Mouse (Mus musculus) ES-E14 (cell line): ENCODE measurements at regions not wholly inside any gene's neighbourhood (a gene's known extent, or its start where the extent isn't known, plus 50 kb on each side); places are given as distances from the start of the nearest gene placed in this dataset.

Experiments used
- DNase-seq: peaks from one replicate; pipeline ENCODE4 v3.0.0-alpha.2; 2013; ENCODE audit warnings: low read depth, low spot score
- H3K27ac ChIP-seq: 2 replicates; pipeline ENCODE4 v1.5.1; 2012; ENCODE audit warnings: low read depth, mild to moderate bottlenecking, low read length, moderate library complexity, mixed read lengths; ENCODE audit not compliant: poor library complexity, insufficient read depth, severe bottlenecking
- H3K36me3 ChIP-seq: 2 replicates; pipeline ENCODE4 v1.6.1; 2012; ENCODE audit warnings: mild to moderate bottlenecking, low read length, moderate library complexity, mixed read lengths; ENCODE audit not compliant: control insufficient read depth, poor library complexity, insufficient read depth, severe bottlenecking
- H3K4me1 ChIP-seq, 2 experiments: fragments of 150-350 bp in 1 of 2; sonication (generic) in 1 of 2; 2 replicates each; pipeline ENCODE4 v1.6.1; 2012; ENCODE audit warnings: low read length in 2 of 2, mild to moderate bottlenecking in 1 of 2, mixed read lengths in 1 of 2; ENCODE audit not compliant: control insufficient read depth in 2 of 2, insufficient read depth in 2 of 2, poor library complexity in 1 of 2
- H3K4me3 ChIP-seq, 2 experiments: fragments of 150-350 bp in 1 of 2; sonication (generic) in 1 of 2; 2 replicates each; pipeline ENCODE4 v1.5.1; 2012; ENCODE audit warnings: low read length in 2 of 2, low read depth in 1 of 2, mild to moderate bottlenecking in 1 of 2, mixed read lengths in 1 of 2; ENCODE audit not compliant: insufficient read depth in 1 of 2, poor library complexity in 1 of 2, severe bottlenecking in 1 of 2
- H3K9ac ChIP-seq: 2 replicates; pipeline ENCODE4 v1.6.1; 2012; ENCODE audit warnings: low read depth, mild to moderate bottlenecking, low read length, mixed read lengths; ENCODE audit not compliant: poor library complexity, insufficient read depth, severe bottlenecking
- H3K9me3 ChIP-seq: fragments of 150-350 bp; sonication (generic); 2 replicates; pipeline ENCODE4 v1.6.1; 2012; ENCODE audit warnings: low read depth, mild to moderate bottlenecking, low read length; ENCODE audit not compliant: control insufficient read depth, insufficient read depth
- CHD2 ChIP-seq: IDR thresholded peaks from 2 replicates; pipeline ENCODE4 v1.6.1; 2014; ENCODE audit warnings: mild to moderate bottlenecking, low read depth, low read length, inconsistent platforms
- HCFC1 ChIP-seq: IDR thresholded peaks from 2 replicates; pipeline ENCODE4 v1.6.1; 2012; ENCODE audit warnings: low read length, inconsistent platforms, borderline replicate concordance; ENCODE audit not compliant: insufficient read depth
- MAFK ChIP-seq: IDR thresholded peaks from 2 replicates; pipeline ENCODE4 v1.6.1; 2014; ENCODE audit warnings: mild to moderate bottlenecking, low read depth, low read length, inconsistent platforms; ENCODE audit not compliant: insufficient read depth
- ZC3H11A ChIP-seq: IDR thresholded peaks from 2 replicates; pipeline ENCODE4 v1.6.1; 2012; ENCODE audit warnings: low read depth, mild to moderate bottlenecking, inconsistent platforms, low read length, borderline replicate concordance
- ZNF384 ChIP-seq: IDR thresholded peaks from 2 replicates; pipeline ENCODE4 v1.6.1; 2012; ENCODE audit warnings: low read depth, low read length, inconsistent platforms
- in situ Hi-C, 2 experiments: fragments of 600-800 bp; cut with MboI; formaldehyde crosslinking; loops; one replicate each; pipeline ENCODE4 v1.15.1; 2025; ENCODE audit warnings: low sequenced_read_pairs in 2 of 2, inconsistent platforms in 1 of 2; ENCODE audit not compliant: unreplicated experiment in 2 of 2

GRCm38 (mm10) chr10:99533468-99533867 lies 226.0 kb downstream of the Csl start:
- in situ Hi-C loops, result no loop called here
- TF ChIP-seq HCFC1 (no peak), CHD2 (no peak), ZC3H11A (no peak), MAFK (no peak), ZNF384 (no peak)
- Histone ChIP-seq H3K4me3 (no peak overlapping the region), H3K4me1 (no peaks in the 10 kb centered on the region), H3K9me3 (no peaks in the 10 kb centered on the region), H3K27ac (no peak overlapping the region), H3K36me3 (no peaks in the 10 kb centered on the region), H3K9ac (no peak overlapping the region)
- DNase-seq, result no peak

- no peak overlapping the region for H3K4me3 ChIP-seq
- no peaks in the 10 kb centered on the region for H3K36me3 ChIP-seq
- H3K9me3 ChIP-seq, result no peaks in the 10 kb centered on the region
- no peak overlapping the region for H3K27ac ChIP-seq
- in situ Hi-C loops, result no loop called here
- DNase-seq, result no peak
- no peaks in the 10 kb centered on the region for H3K4me1 ChIP-seq
- TF ChIP-seq ZC3H11A, result no peak
- no peak for TF ChIP-seq MAFK
- TF ChIP-seq HCFC1, result no peak
- TF ChIP-seq ZNF384, result no peak
- no peak for TF ChIP-seq CHD2
- no peak overlapping the region for H3K9ac ChIP-seq
Measured at GRCm38 (mm10) chr10:99534237-99534636, 225.2 kb downstream of the Csl start.

GRCm38 (mm10) chr10:99538639-99539038 lies 220.8 kb downstream of the Csl start:
- no peak overlapping the region for H3K9ac ChIP-seq
- H3K4me1 ChIP-seq, result no peaks in the 10 kb centered on the region
- H3K27ac ChIP-seq, result no peak overlapping the region
- no peaks in the 10 kb centered on the region for H3K36me3 ChIP-seq
- no peak overlapping the region for H3K4me3 ChIP-seq
- no peak for DNase-seq
- TF ChIP-seq ZC3H11A (no peak), MAFK (no peak)
- no peaks in the 10 kb centered on the region for H3K9me3 ChIP-seq
- in situ Hi-C loops, result no loop called here

- Histone ChIP-seq H3K27ac (no peak overlapping the region), H3K4me1 (no peaks in the 10 kb centered on the region), H3K9ac (no peak overlapping the region), H3K9me3 (peaks cover 5% of the 10 kb centered on the region; the same call in 1 of the 2 replicates), H3K36me3 (no peaks in the 10 kb centered on the region), H3K4me3 (no peak overlapping the region)
- in situ Hi-C loops, result no loop called here
- TF ChIP-seq ZC3H11A (no peak), ZNF384 (no peak), MAFK (no peak), HCFC1 (no peak), CHD2 (no peak)
- DNase-seq, result no peak
Measured at GRCm38 (mm10) chr10:99552373-99552772, 207.1 kb downstream of the Csl start.

- in situ Hi-C loops, result no loop called here
- TF ChIP-seq CHD2, result no peak
Measured at GRCm38 (mm10) chr10:99552836-99553540, 206.5 kb downstream of the Csl start.

More at GRCm38 (mm10) chr10:99552836-99553540, 206.5 kb downstream of the Csl start:
- H3K9ac ChIP-seq, result no peak overlapping the region
- H3K4me3 ChIP-seq, result no peak overlapping the region
- no peak overlapping the region for H3K27ac ChIP-seq
- H3K9me3 ChIP-seq, result peaks cover 5% of the 10 kb centered on the region; the same call in 1 of the 2 replicates
- H3K4me1 ChIP-seq, result no peaks in the 10 kb centered on the region
- no peak for DNase-seq
- H3K36me3 ChIP-seq, result no peaks in the 10 kb centered on the region
